Mouse (Mus musculus) CD4-positive naive resting alpha-beta T cell, adult 76 days (primary cell): ENCODE results near the gene Paqr4. TPM values are rescaled to one million over a fixed set of nuclear protein-coding genes. Genes with fewer than 3 reads are reported as not detected.

Experiments
- total RNA-seq: library from RNA; stranded (reverse); gene quantifications from one replicate; pipeline ENCODE4 v1.2.4, GENCODE M21; 2023

Gene Paqr4
- 2.0 TPM for total RNA-seq

GRCm38 (mm10) chr17:23740598-23741021 lies at the start of gene Paqr4:
Gene Paqr4 (minus strand): TSS chr17:23740867.

GRCm38 (mm10) chr17:23785561-23786471 lies 45.1 kb upstream of the Paqr4 start, which contains the start of gene Flywch2:
Gene Flywch2 (minus strand): TSS chr17:23786081.

GRCm38 (mm10) chr17:23771284-23772218 lies 30.9 kb upstream of the Paqr4 start, which contains the start of gene Flywch1:
Gene Flywch1 (minus strand): TSS chr17:23771602.

GRCm38 (mm10) chr17:23745301-23746251 lies 4.9 kb upstream of the Paqr4 start, which contains the start of gene Kremen2:
Gene Kremen2 (minus strand): TSS chr17:23745833.

GRCm38 (mm10) chr17:23725999-23726757 lies 14.5 kb downstream of the Paqr4 start, which contains the start of gene Pkmyt1:
Gene Pkmyt1 (plus strand): TSS chr17:23726336.

GRCm38 (mm10) chr17:23722376-23723125 lies 18.1 kb downstream of the Paqr4 start, which contains the start of gene 1520401A03Rik:
Gene 1520401A03Rik (minus strand): TSS chr17:23722783.

Other genes starting within 250 kb of the Paqr4 start
- 7.6 TPM for gene Zfp213, start 176.6 kb downstream of the Paqr4 start, total RNA-seq
- gene Zfp13, start 141.4 kb downstream of the Paqr4 start, total RNA-seq = not detected
- gene Zscan10, start 140.0 kb downstream of the Paqr4 start, total RNA-seq = not detected
- gene Mmp25, start 95.6 kb downstream of the Paqr4 start, total RNA-seq = 0.38 TPM
- gene Bicdl2, start 80.4 kb downstream of the Paqr4 start, total RNA-seq = 0.35 TPM
- 42.8 TPM for gene Hcfc1r1, start 67.3 kb downstream of the Paqr4 start, total RNA-seq
- 22.1 TPM for gene Thoc6, start 67.0 kb downstream of the Paqr4 start, total RNA-seq
- 71.7 TPM for gene Tnfrsf12a, start 63.4 kb downstream of the Paqr4 start, total RNA-seq
- not detected for gene Cldn6, start 61.6 kb downstream of the Paqr4 start, total RNA-seq
- gene Cldn9, start 56.8 kb downstream of the Paqr4 start, total RNA-seq = not detected
- not detected for gene 1520401A03Rik, start 18.1 kb downstream of the Paqr4 start, total RNA-seq
- gene Pkmyt1, start 14.5 kb downstream of the Paqr4 start, total RNA-seq = 37.1 TPM
- gene Kremen2, start 5.0 kb upstream of the Paqr4 start, total RNA-seq = 0.62 TPM
- gene Flywch1, start 30.7 kb upstream of the Paqr4 start, total RNA-seq = 18.9 TPM
- not detected for gene Flywch2, start 45.2 kb upstream of the Paqr4 start, total RNA-seq
- gene Srrm2, start 49.7 kb upstream of the Paqr4 start, total RNA-seq = 1,551 TPM
- gene Elob, start 88.3 kb upstream of the Paqr4 start, total RNA-seq = 130 TPM
- gene Prss33, start 95.2 kb upstream of the Paqr4 start, total RNA-seq = not detected
- gene Prss32, start 103.0 kb upstream of the Paqr4 start, total RNA-seq = not detected
- 0.91 TPM for gene Prss41, start 103.3 kb upstream of the Paqr4 start, total RNA-seq
- not detected for gene Prss21, start 127.2 kb upstream of the Paqr4 start, total RNA-seq
- not detected for gene Dcpp1, start 140.0 kb upstream of the Paqr4 start, total RNA-seq
- not detected for gene Dcpp2, start 140.0 kb upstream of the Paqr4 start, total RNA-seq
- not detected for gene Dcpp3, start 176.6 kb upstream of the Paqr4 start, total RNA-seq
- not detected for gene Sbp, start 200.8 kb upstream of the Paqr4 start, total RNA-seq
- gene Sbpl, start 214.4 kb upstream of the Paqr4 start, total RNA-seq = not detected
- 0.50 TPM for gene Prss30, start 239.7 kb upstream of the Paqr4 start, total RNA-seq